Mouse (Mus musculus) layer of hippocampus, postnatal 36 days (tissue): ENCODE data around the gene Zyg11b. TPM values are rescaled to one million over a fixed set of nuclear protein-coding genes. Genes with fewer than 3 reads are reported as not detected.

Source experiments
- DNase-seq, 2 experiments: peaks; one replicate each; pipeline ENCODE4 v3.0.0; 2022
- total RNA-seq, 2 experiments: library from RNA; stranded (reverse); gene quantifications; 2 replicates each; pipeline ENCODE4 v1.2.3; 2021

Gene Zyg11b
- total RNA-seq, 2 experiments from 2014 or later, result 101 to 110 TPM

DNA sequence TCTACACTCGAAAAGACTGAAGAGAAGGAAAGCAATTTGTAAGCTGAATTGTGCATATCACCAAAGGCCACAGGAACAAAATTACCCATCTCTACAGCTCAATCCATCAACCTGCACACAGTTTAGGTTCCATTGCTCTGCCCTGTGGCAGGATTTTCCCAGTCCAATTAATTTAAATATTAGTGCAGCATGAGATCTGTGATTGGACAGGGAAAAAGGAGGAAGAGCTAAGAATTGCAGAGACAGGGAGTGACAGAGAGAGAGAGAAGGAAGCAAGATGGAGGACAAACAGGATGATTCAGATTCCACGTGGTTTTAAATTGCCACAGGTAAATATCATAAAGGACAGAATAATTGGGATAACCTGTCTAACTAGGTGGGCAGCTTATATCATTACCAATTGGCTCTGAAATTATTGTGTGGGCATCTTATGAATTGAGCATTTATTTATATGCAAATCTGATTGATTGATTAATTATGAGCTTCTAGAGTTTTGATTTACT, 108.0 kb downstream of the Zyg11b start:
- no peak for DNase-seq

DNA sequence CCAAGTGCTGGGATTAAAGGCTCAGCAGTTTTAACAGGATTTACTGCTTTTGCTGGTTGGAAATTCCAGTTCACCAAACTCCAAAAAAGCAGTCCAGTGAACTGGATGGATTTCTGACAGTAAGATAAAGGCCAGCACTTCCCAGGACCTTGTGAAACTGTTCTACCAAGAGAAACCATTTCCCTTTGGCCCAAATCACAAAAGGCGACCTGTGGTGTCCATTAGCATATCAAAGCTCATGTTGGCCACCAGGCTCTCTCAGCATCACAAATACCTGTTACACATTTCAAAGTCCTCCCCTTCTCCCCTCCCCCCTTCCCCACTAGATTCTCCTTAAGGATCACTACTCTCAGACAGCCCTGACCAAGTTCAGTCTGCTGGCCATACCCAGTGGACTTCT, 118.6 kb downstream of the Zyg11b start:
- no peak for DNase-seq

Other genes starting within 250 kb of the Zyg11b start
- 1 to 10 TPM; 8.7 TPM for gene Podn, start 204.7 kb downstream of the Zyg11b start, total RNA-seq
- gene Scp2, start 156.1 kb downstream of the Zyg11b start, total RNA-seq, result 100 to 1,000 TPM in 1 of 2 experiments, 10 to 100 TPM in 1; 95.5 to 103 TPM
- gene Echdc2, start 135.7 kb downstream of the Zyg11b start, total RNA-seq, result 10 to 100 TPM; 15.7 to 16.7 TPM
- gene Zyg11a, start 83.0 kb downstream of the Zyg11b start, total RNA-seq, result not detected
- gene Coa7, start 27.0 kb upstream of the Zyg11b start, total RNA-seq, result 10 to 100 TPM; 21.9 to 22.9 TPM
- gene Shisal2a, start 82.3 kb upstream of the Zyg11b start, total RNA-seq, result not detected
- 1 to 10 TPM; 5.4 to 5.8 TPM for gene Gpx7, start 105.9 kb upstream of the Zyg11b start, total RNA-seq
- 10 to 100 TPM; 39.3 to 40.2 TPM for gene Tut4, start 158.3 kb upstream of the Zyg11b start, total RNA-seq